Mouse (Mus musculus) liver, embryonic 11.5 days (tissue): Measurements from ENCODE around the gene Trpv2. TPM values are rescaled to one million over a fixed set of nuclear protein-coding genes. Genes with fewer than 3 reads are reported as not detected.
A peak's percentile ranks its signal among the peaks of the same experiment; 100 is the strongest.

Experiments used
- ATAC-seq: fragments of 200-750 bp; cut with Nextera tagmentation; replicated peaks from 2 replicates; pipeline ENCODE4 v1.8.0; 2017; ENCODE audit warnings: moderate number of reproducible peaks, mild to moderate bottlenecking, moderate TSS enrichment, moderate library complexity; ENCODE audit not compliant: low FRiP score
- DNase-seq: peaks from one replicate; pipeline ENCODE4 v3.0.0-alpha.2; 2017; ENCODE audit warnings: low spot score
- H3K27ac ChIP-seq: fragments of 300-500 bp; sonication (generic); 2 replicates; pipeline ENCODE4 v1.5.1; 2014; ENCODE audit warnings: mild to moderate bottlenecking, low read depth, low read length, control low read depth
- H3K27me3 ChIP-seq: fragments of 300-500 bp; sonication (generic); replicated peaks from 2 replicates; pipeline ENCODE4 v1.6.1; 2014; ENCODE audit warnings: low read length, mixed read lengths; ENCODE audit not compliant: control insufficient read depth, insufficient read depth
- H3K36me3 ChIP-seq: fragments of 300-500 bp; sonication (generic); 2 replicates; pipeline ENCODE4 v1.6.1; 2014; ENCODE audit warnings: mild to moderate bottlenecking, low read length, moderate library complexity, mixed read lengths; ENCODE audit not compliant: control insufficient read depth, insufficient read depth
- H3K4me1 ChIP-seq: fragments of 300-500 bp; sonication (generic); replicated peaks from 2 replicates; pipeline ENCODE4 v1.6.1; 2014; ENCODE audit warnings: low read length, mixed read lengths; ENCODE audit not compliant: control insufficient read depth, insufficient read depth
- H3K4me2 ChIP-seq: fragments of 300-500 bp; sonication (generic); 2 replicates; pipeline ENCODE4 v1.6.1; 2014; ENCODE audit warnings: mild to moderate bottlenecking, control low read depth, moderate library complexity
- H3K4me3 ChIP-seq: fragments of 300-500 bp; sonication (generic); 2 replicates; pipeline ENCODE4 v1.5.1; 2014; ENCODE audit warnings: low read depth, low read length, control low read depth
- H3K9ac ChIP-seq: fragments of 300-500 bp; sonication (generic); 2 replicates; pipeline ENCODE4 v1.6.1; 2014; ENCODE audit warnings: low read depth, low read length, control low read depth
- H3K9me3 ChIP-seq: fragments of 300-500 bp; sonication (generic); 2 replicates; pipeline ENCODE4 v1.6.1; 2016; ENCODE audit warnings: low read length, inconsistent platforms, mixed read lengths; ENCODE audit not compliant: control insufficient read depth
- WGBS: fragments of 180-500 bp; shearing (Covaris S2); extraction: QIAGEN DNeasy Blood & Tissue Kit; methylation state at CpG from one replicate; pipeline ENCODE4 v1.1.7; 2014; 5-methylcytosine and 5-hydroxymethylcytosine counted together
- polyA plus RNA-seq: library from polyadenylated mRNA; unstranded; fragments of >200 nt; fragmentation: Nextera tagmentation; extraction: Ambion mirVana; gene quantifications from 2 replicates; pipeline ENCODE4 v1.2.1, GENCODE M21; 2014

Gene Trpv2
- polyA plus RNA-seq: 9.7 and 10.9 TPM in 2 replicates

DNA sequence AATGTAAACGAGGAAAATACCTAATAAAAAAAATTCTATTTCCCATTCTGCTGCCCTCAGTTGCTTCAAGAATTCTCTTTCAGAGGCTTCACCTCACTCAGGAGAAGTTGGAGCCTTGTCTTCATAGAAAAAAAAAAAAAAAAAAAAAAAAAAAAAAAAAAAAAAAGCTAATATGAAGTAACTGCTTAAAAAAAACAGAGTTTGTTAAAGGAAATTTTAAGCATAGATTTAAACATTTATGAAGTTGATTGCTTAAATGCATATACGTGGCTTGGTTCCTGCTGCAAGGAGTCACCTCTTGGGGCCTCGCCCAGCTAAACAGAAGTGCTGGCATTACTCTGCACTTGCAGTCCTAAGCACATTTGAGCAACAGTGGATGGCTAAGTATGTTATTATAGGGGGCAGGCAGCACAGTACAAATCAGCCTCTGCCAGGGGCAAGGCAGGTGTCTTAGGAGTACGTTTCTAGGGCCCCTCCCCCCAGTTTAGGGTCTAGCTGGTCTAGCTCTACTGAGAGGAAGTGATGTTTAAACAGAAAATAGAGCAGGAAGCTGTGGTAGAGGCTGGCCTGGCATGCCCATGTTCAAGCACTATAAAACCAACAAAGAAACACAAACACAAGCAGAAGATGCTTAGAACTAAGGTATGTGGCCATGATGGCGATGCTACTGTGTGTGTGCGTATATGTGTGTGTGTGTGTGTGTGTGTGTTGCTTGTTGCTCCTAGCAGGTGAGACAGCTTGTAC, at the start of gene Trpv2:
Gene Trpv2, plus strand, starts transcription at position 528 of the 744 bp plus-strand sequence.
- Histone ChIP-seq H3K9ac (no peak within 1 kb of the TSS; the same call in 1 of the 2 replicates), H3K4me1 (peaks cover 18% of the 10 kb centered on the region), H3K9me3 (no peaks in the 10 kb centered on the region), H3K4me2 (peak within 1 kb of the TSS; percentile 100), H3K4me3 (peak within 1 kb of the TSS; percentile 61), H3K27me3 (no peaks in the 10 kb centered on the region), H3K36me3 (no peaks in the 10 kb centered on the region), H3K27ac (no peak within 1 kb of the TSS)
- ATAC-seq: no peak
- 76% methylated on average over 6 of the region's 6 CpGs for WGBS
- no peak for DNase-seq

GRCm38 (mm10) chr11:62537089-62537488, 37.2 kb upstream of the Trpv2 start:
- no peak overlapping the region for H3K27ac ChIP-seq
- WGBS: 84% methylated on average over 8 of the region's 8 CpGs

DNA sequence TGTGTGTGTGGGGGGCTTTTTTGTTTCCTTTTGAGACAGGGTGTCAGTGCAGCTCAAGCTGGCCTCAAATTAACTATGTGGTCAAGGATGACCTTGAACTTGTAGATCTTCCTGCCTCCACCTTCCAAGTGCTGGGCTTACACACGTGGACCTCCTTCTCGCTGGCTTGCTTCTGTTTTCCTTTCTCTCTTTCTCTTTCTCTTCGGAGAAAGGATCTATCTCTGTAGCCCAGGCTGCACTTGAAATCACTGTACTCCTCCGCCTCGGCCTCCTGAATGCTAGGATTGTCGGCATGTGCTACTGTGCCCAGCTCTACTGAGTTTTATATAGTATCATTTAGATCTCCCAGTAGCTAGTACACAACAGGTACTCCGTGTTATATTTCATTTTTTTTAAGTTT, 36.7 kb upstream of the Trpv2 start:
- ATAC-seq (no peak), DNase-seq (no peak)
- Histone ChIP-seq H3K4me3 (no peak overlapping the region), H3K36me3 (no peaks in the 10 kb centered on the region), H3K27ac (no peak overlapping the region), H3K4me1 (peaks cover 5% of the 10 kb centered on the region; the same call in 1 of the 2 replicates), H3K27me3 (0 out of 2 replicates have a peak, but pooled peaks cover 2% of the 10 kb centered on the region), H3K9me3 (no peaks in the 10 kb centered on the region), H3K4me2 (peak overlapping the region; percentile 80), H3K9ac (peak overlapping the region; percentile 26; the same call in 1 of the 2 replicates)
- WGBS: 34% methylated on average over 7 of the region's 7 CpGs

More at GRCm38 (mm10) chr11:62537089-62537488, 37.2 kb upstream of the Trpv2 start:
- H3K4me3 ChIP-seq: no peak overlapping the region
- no peak overlapping the region for H3K9ac ChIP-seq
- H3K36me3 ChIP-seq: no peaks in the 10 kb centered on the region
- H3K4me1 ChIP-seq: peaks cover 5% of the 10 kb centered on the region; the same call in 1 of the 2 replicates
- DNase-seq (no peak), ATAC-seq (no peak)
- H3K27me3 ChIP-seq: 0 out of 2 replicates have a peak, but pooled peaks cover 2% of the 10 kb centered on the region
- H3K4me2 ChIP-seq: no peak overlapping the region
- H3K9me3 ChIP-seq: no peaks in the 10 kb centered on the region

- DNase-seq (peak; percentile 77), ATAC-seq (peak; percentile 81)
- under 1% methylated on average over 72 of the region's 73 CpGs for WGBS
- Histone ChIP-seq H3K9ac (peak overlapping the region; percentile 87), H3K9me3 (no peaks in the 10 kb centered on the region), H3K4me1 (peaks cover 5% of the 10 kb centered on the region; the same call in 1 of the 2 replicates), H3K27ac (peak overlapping the region; percentile 54; the same call in 1 of the 2 replicates), H3K27me3 (0 out of 2 replicates have a peak, but pooled peaks cover 2% of the 10 kb centered on the region), H3K36me3 (no peaks in the 10 kb centered on the region), H3K4me3 (peak overlapping the region; percentile 82), H3K4me2 (peak overlapping the region; percentile 80)
These were observed 35.8 kb upstream of the Trpv2 start for GRCm38 (mm10) chr11:62538321-62539088.

- H3K27me3 ChIP-seq: 0 out of 2 replicates have a peak, but pooled peaks cover 2% of the 10 kb centered on the region
- H3K4me2 ChIP-seq: peak within 1 kb of the TSS; percentile 80
- peak within 1 kb of the TSS; percentile 87 for H3K9ac ChIP-seq
- no peaks in the 10 kb centered on the region for H3K9me3 ChIP-seq
- peak within 1 kb of the TSS; percentile 82 for H3K4me3 ChIP-seq
- peak within 1 kb of the TSS; percentile 54; the same call in 1 of the 2 replicates for H3K27ac ChIP-seq
- H3K36me3 ChIP-seq: no peaks in the 10 kb centered on the region
- WGBS: 7% methylated on average over 51 of the region's 57 CpGs
- ATAC-seq (peak; percentile 79), DNase-seq (peak; percentile 83)
- peaks cover 5% of the 10 kb centered on the region; the same call in 1 of the 2 replicates for H3K4me1 ChIP-seq
These were observed 35.0 kb upstream of the Trpv2 start, which contains the start of gene Cenpv for GRCm38 (mm10) chr11:62539089-62539890. TSS of gene Cenpv (minus strand) at chr11:62539261.

DNA sequence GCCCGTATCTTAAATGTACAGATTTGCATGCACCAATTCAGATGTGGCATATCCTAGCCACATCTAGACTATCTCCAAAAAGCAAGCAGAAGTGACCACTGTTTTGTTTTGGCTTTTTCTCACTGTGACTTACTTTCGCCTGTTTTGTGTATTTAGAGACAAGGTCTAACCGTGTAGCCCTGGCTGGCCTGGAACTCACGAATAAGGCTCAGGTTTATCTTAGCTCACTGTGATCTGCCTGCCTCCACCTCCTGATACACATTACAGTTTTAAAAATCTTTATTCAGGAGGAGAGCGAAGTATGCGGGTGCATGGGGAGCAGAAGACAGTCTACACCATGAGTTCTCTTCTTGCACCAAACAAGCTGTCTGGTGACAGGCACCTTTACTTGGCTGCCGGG, 34.1 kb upstream of the Trpv2 start:
- no peak overlapping the region for H3K9ac ChIP-seq
- ATAC-seq: no peak
- H3K4me3 ChIP-seq: no peak overlapping the region
- no peak overlapping the region for H3K4me2 ChIP-seq
- no peak for DNase-seq
- WGBS: 75% methylated on average over 7 of the region's 7 CpGs
- H3K27ac ChIP-seq: no peak overlapping the region
- no peaks in the 10 kb centered on the region for H3K36me3 ChIP-seq
- no peaks in the 10 kb centered on the region for H3K9me3 ChIP-seq
- peaks cover 5% of the 10 kb centered on the region; the same call in 1 of the 2 replicates for H3K4me1 ChIP-seq
- 0 out of 2 replicates have a peak, but pooled peaks cover 2% of the 10 kb centered on the region for H3K27me3 ChIP-seq

- Histone ChIP-seq H3K27ac (no peak overlapping the region), H3K9ac (no peak overlapping the region), H3K4me2 (no peak overlapping the region), H3K4me3 (no peak overlapping the region), H3K9me3 (no peaks in the 10 kb centered on the region), H3K36me3 (no peaks in the 10 kb centered on the region), H3K4me1 (peaks cover 5% of the 10 kb centered on the region; the same call in 1 of the 2 replicates), H3K27me3 (0 out of 2 replicates have a peak, but pooled peaks cover 2% of the 10 kb centered on the region)
- 72% methylated on average over 2 of the region's 2 CpGs for WGBS
- DNase-seq: no peak
- no peak for ATAC-seq
These were observed 33.3 kb upstream of the Trpv2 start for GRCm38 (mm10) chr11:62540969-62541368.

GRCm38 (mm10) chr11:62541581-62541980, 32.7 kb upstream of the Trpv2 start:
- H3K9ac ChIP-seq: no peak overlapping the region
- H3K27ac ChIP-seq: no peak overlapping the region
- H3K4me1 ChIP-seq: peaks cover 5% of the 10 kb centered on the region; the same call in 1 of the 2 replicates
- H3K9me3 ChIP-seq: no peaks in the 10 kb centered on the region
- H3K4me3 ChIP-seq: no peak overlapping the region
- ATAC-seq (no peak), DNase-seq (no peak)
- 74% methylated on average over 8 of the region's 8 CpGs for WGBS
- 0 out of 2 replicates have a peak, but pooled peaks cover 2% of the 10 kb centered on the region for H3K27me3 ChIP-seq
- no peaks in the 10 kb centered on the region for H3K36me3 ChIP-seq
- no peak overlapping the region for H3K4me2 ChIP-seq
